Mouse (Mus musculus) small intestine, adult 2 months (tissue): ENCODE measurements around the gene Smok3b.

Source experiments
- CTCF ChIP-seq: fragments of 200-500 bp; IDR thresholded peaks from 2 replicates; pipeline ENCODE4 v1.5.1; 2012; ENCODE audit warnings: low read depth, mild to moderate bottlenecking, control low read depth, inconsistent platforms, low read length, moderate library complexity, mixed read lengths; ENCODE audit not compliant: insufficient replicate concordance, insufficient read length; ENCODE audit errors: extremely low read depth
- POLR2A ChIP-seq: fragments of 200-500 bp; IDR thresholded peaks from 2 replicates; pipeline ENCODE4 v1.6.1; 2012; ENCODE audit warnings: low read depth, mild to moderate bottlenecking, control low read depth, inconsistent platforms, low read length, moderate library complexity

DNA sequence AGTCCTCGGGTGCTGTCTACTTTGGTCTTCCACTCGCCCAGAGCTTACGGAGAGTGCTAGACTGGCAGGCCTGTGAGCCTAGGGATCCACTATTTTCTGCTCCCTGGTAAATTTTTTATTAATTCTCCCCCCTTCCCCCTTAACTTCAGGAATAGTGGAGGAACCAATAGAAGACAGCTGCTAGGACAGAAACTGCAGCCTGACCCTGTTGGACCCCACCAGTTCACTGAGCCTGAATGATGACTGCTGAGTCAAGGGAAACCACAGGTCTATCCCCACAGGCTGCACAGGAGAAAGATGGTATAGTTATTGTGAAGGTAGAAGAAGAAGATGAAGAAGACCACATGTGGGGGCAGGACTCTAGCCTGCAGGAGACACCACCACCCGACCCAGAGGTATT, 71.5 kb downstream of the Smok3b start:
- TF ChIP-seq POLR2A (no peak), CTCF (no peak)
